Mouse (Mus musculus) regulatory T cell (primary cell): ENCODE results near the gene Rinl.

Experiments
- in situ Hi-C: fragments of 300-600 bp; cut with MboI, MseI; formaldehyde crosslinking; loops from one replicate; pipeline ENCODE4 v1.15.1; 2025; ENCODE audit warnings: high pct_unique_total_duplicates

Rinl gene

DNA sequence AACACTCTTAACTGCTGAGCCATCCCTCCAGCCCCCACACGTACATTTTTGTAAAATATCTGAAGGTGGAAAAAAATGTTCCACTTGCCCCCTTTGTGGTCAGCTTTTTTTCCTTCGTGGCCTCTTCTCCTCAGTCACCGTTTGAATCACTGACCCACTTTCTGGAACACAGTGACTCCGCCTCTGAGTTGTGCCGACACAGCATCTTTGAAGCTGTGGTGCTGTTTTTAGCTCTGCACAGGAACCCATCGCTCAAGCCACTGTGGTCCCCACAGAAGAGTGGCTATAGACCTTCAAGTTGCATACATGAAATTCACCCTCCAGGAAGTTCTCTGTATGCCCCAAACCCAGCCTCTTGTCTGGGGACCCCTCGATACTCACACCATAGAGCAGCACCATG is 7.9 kb upstream of the Rinl start:
- in situ Hi-C loops = no loop called here

DNA sequence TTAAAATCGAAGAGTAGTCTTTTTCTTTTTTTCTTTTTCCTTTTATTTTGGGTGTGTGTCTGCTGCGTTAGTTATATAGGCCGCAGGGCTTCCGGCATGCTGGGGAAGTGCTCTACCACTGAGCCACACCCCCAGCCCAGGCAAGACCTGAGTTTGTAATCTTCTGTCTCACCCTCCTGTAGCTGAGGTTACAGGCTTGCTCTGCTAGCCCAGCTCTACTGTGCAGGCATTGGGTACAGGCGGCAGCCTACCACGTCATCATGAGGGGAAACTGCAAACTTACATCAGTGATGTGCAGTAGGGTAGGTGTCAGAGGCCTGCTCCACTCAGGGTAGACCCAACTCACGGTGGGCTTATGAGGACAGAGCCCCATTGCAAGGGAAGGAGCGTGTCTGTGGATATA is 7.5 kb upstream of the Rinl start:
- in situ Hi-C loops = no loop called here

DNA sequence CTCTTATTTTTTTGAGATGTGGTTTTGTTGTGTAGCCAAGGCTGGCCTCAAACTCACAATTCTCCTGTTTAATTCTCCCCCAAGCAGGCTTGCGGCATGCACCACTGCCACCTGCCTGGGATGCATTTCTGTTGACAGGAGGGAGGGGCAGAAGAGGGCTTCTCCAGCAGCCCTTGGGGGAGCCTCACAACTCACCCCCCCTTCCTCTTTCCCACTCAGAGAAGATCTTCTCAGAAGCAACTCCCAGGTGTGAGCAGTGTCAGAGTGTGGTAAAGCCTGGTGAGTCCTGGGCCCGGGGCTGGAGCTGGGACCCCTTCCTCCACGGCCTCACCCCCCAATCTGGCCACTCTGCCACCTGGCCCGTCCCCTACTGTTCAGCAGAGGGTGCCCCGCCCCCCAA is 3.6 kb upstream of the Rinl start:
- in situ Hi-C loops = no loop called here

DNA sequence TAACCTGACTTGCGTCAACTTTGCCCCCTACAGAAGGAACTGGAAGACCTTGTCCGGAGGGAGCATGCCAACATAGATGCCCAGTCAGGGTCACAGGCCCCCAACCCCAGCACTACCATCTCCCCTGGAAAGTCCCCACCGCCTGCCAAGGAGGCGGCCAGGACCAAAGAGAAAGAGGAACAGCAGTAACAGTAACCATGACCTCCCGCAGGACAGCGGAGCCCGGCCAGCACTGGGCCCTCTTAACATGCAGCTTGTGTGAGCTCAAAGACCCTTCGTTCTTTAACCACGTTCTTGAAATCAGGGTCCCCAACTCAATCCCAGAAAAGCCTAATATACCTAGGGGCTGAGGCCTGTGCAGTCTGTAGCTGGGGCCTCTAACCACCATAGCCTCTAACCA is 885 bp upstream of the Rinl start:
- in situ Hi-C loops = no loop called here

DNA sequence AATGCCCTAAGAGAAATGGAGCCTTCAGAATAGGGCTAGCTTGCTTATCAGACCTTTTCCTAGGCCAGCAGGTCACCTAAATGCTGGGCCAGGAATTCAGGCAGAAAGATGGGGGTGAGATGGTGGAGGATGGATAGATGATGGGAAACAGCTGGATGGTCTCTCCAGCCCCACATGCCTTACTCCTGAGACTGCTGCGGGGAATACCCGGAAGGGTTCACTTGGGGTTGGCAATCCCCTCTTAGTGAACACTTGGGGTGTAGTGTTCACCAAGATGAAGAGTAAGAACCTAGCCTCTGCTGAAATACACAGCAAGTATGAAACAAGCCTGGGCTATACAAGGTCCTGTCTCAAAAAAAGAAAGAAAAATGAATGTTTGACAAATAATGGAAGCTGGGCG is 466 bp downstream of the Rinl start:
- in situ Hi-C loops = no loop called here

DNA sequence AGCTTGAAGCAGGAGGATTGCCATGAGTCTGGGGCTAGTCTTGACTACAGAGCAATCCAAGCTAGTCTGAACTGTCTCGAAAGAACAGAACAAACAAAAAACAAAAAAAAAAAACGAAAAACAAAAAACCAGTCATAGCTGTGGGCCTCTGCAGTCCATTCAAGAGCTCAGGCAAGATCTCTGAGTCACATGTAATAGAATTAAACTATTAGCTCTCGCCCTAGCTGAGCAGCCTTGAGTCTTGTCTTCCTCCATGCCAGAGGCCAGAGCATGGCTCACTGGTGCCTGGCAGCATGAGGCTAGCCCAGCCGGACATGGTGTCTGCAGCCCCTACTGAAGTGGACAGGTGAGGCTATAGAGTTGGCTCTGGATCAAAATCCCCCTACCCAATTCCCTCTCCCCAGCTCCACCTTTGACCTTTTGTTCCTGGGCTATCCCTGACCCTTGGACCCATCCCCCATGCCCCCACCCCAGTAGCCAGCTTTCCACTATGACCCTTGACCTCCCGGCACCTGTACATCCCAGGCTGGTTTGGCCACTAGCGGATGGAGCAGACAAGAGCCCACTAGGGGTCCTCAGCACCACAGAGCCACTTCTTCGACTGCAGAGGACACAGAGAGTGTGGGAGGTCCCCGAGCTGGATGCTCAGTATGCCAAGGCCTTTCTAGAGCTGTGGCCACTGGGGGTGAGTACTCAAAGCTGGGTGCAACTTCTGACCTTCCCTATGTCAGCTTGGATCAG is 1.5 kb downstream of the Rinl start:
- in situ Hi-C loops = no loop called here

DNA sequence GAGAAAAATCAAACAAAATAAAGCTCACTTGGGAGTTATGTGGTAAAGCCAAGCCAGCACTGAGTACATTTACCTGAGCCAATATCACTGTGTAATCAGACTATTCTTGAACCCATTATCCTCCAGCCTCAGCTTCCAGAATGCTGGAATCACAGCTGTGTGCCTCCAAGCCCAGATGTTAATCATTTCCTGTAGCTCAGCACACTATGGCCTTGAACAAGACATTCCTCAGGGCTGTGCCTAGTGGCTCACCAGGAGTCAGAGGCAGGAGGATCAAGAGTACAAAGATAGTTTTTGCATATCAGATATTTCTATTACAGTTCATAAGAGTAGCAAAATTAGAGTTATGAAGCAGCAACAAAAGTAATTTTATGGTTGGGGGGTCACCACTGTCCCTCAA is 2.9 kb downstream of the Rinl start:
- in situ Hi-C loops = no loop called here

DNA sequence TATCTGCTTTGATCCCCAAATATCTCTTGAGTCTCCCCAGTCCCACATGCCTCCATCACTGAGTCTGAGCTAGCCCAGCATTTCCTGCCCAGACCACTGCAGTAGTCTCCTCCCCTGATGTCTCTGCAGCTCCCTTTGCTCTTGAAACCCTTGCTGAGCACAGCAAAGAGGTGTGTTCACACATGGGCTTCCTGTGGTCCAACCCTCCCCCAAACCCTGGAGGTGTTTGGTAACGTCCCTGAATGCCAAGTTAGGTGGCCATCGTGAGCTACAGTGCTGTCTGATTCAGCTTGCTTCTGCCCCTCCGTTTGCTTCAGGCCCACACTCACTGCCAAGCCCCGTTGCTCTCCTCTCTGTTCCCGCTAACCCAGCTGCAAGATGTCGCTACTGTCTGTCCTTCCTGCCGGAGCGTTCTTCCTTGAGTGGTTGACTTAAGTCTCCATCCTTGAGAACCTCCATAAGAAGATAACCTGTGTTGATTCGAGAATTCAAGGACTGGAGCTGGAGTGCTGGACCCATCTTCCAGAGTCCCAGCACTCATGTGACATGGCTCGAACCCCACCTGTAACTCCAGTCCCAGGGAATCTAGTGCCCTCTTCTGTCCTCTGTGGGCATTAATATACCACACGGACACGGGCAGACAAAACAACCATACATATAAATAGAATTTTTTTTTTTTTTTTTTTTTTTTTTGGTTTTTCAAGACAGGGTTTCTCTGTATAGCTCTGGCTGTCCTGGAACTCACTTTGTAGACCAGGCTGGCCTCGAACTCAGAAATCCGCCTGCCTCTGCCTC is 3.8 kb downstream of the Rinl start:
- in situ Hi-C loops = no loop called here

DNA sequence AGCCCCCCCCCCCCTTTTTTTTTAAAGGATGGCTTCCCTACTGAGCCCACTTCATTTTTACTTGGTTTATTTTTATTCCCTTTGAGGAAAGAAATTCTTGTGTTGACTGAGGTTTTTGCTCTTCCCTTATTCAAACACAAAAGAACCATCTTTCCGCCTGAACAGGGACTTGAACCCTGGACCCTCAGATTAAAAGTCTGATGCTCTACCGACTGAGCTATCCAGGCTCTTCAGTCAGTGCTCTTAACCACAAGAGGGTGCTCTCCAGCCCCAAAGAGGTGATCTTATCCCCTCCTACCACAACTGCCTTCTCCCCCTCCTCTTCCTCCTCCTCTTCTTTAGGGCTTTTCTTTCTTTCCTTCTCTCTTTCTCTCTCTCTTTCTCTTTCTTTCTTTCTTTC is 5.1 kb downstream of the Rinl start:
- in situ Hi-C loops = no loop called here

DNA sequence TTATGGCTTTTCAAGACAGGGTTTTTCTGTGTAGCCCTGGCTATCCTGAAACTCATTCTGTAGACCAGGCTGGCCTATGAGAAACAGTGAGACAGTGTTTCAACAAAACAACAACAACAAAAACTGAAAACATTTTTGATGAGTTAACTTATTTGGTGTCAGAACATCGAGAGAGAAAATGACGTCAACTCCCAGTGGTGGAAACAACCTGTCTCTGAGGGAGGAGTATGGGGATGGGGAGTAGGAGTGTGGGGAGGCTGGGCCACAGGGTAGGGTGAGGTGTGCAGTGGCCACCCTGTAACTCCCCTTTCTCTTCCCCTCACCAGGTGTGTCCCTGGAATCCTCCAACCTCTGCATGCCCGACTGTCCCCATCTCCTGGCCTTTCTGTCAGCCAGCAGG is 5.7 kb downstream of the Rinl start:
- in situ Hi-C loops = no loop called here

DNA sequence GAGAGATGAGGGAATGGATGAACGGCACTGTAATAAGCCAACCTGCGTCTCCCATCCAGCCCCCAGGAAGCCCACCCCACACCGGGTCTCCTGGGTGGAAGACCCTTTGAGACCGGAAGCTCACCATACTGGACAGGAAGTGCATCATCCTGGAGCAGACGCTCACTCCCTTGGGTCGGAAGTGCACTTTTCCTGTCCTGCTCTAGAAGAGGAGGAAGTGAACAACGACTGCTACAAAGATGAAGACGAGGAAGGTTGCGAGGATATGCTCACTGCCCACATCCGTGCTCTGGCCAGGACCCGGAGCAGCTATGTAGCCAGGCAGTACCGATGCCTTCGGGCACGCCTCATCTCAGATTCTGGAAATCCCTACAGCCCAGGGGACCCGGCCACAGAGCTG is 7.1 kb downstream of the Rinl start:
- in situ Hi-C loops = loop anchor here (5.0 kb wide), 1 partner anchor 71 kb away; no protein-coding TSS in a partner anchor

DNA sequence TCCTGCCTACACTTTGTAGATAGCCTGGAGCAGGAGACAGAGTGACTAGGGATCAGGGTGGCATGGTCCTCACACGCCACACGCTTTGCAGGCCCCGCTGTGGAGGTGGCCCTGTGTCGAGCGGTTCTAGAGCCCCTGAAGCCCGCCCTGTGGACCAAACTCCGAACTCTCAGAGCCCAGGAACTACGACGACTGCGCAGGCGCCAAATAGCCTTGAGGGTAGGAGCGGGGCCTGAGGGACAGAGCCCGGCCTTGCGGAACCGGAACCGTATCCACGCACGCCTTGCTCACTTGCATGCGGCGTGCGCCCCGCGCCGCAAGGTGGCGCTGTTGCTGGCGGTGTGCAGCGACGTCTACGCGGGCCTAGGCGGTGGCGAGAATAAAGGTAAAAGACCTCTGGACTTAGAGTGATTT is 7.8 kb downstream of the Rinl start:
- in situ Hi-C loops = loop anchor here (5.0 kb wide), 1 partner anchor 71 kb away; no protein-coding TSS in a partner anchor

DNA sequence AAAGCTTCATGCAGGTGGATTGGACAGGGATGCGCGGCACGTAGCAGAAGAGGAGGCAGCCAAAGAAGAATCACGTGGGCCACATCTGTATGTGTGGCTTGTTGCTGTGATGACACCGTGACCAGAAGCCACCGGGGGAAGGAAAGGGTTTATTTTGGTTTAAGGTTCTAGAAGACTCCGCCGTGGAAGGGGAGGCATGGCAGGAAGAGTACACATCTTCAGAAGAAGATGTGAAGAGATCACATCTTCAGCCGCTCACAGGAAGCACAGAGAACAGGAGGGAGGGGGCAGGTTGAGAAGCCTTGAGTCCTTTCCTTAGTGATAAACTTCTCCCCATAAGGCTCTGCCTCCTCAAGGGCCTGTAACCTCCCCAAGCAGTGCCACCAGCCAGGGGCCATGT is 11.2 kb downstream of the Rinl start:
- in situ Hi-C loops = loop anchor here (5.0 kb wide), 1 partner anchor 67 kb away; no protein-coding TSS in a partner anchor

DNA sequence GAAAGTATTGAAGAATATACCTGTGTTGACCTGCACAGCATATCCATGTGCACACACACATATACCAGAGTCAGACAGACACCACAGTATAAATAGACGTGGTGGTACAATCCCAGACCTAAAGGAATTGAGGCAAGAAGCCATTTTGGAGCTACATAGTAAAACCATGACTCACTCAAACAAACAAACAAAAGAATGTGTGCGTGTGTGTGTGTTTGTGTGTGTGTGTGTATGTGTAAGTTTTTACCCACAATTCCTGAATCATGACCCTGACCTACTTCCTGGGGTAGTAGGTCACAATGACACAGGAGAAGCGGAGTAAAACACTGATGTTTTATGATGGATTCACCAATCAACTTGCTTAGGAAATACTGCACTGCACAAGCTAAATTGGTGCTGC is 12.7 kb downstream of the Rinl start:
- in situ Hi-C loops = no loop called here

DNA sequence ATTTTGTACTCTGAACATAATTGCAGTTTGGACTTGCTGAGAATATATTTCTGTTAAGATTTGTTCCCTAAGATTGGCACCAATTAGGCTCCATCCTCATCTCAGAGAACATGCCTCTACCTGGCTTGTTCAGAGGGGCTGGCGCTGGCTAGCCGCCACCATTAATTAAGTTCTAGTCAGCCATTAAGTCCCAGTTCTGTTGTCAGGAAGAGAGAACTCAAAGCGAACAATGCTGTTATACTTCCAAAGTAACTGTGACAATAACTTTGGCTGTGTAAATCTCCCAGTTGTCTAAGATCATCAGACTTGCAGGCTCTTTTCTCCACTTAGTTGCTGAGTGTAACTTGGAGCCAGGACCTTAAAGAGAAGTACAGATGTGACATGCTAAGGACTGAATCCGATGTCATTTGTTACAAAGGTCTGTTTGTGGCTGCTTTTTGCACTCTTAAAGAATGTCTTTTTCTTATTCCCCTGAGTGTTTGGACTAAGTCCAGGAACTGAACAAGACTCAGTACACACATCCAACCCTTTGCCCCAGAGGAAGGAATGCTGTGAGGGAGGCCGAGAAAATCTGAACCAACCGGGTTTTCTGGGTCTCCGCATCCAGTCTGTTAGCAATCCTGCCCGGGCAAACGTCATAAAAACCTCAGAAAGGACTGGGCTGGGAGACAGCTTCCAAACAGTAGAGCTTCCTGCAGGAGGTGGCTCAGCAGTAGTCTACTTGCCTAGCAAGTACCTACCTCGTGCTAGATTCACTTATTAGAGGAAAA is 13.3 kb downstream of the Rinl start:
- in situ Hi-C loops = no loop called here

DNA sequence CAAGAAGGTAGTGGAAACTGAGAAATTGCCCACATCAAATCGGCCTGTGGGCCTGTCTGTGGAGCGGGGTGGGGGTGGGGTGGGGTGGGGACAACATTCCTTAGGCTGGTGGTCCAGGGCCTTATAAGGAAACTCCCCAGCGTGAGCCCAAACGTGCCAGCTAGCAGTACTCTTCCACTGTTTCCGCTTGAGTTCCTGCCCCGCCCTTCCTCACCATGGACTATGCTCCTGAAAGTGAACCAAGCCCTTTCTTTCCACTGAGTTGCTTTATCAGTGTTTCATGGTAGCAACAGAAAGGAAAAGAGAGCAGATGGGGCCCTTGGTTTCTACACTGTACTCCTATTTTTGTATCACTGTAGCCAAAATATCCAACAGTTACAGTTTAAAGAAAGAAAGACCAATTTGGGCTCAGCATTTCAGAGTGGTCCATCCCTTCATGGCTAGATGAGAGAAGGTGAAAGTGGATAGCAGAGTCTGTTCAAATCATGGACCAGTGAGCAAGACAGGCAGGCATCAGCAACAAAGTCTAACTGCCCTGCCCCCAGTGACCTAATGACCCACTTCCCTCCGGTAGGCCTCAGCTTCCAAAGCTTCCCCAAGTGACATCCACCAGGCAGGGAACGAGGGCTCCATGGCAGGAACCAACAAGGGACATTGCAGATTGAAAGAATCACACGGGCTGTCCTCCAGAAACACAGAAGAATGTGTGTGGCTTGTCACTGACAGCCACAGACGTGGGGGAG is 14.2 kb downstream of the Rinl start:
- in situ Hi-C loops = no loop called here

DNA sequence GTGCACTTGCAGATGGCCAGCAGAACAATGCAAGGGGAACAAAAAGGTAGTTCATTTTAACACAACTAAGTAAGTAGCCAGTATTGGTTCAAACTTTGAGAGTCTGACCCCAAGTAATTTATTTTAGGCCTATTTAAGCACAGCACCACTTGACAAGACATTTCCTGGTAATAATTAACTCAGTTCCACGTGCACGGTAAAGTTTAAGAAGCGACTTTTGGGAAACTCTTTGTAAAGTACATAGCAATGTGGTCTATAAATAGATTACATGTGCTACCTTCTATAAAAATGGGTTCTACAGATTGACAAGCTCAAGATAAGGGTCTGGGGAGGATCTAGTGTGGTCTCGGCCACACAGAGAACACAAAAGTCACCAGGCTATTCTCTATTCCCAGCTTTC is 15.0 kb downstream of the Rinl start:
- in situ Hi-C loops = no loop called here

DNA sequence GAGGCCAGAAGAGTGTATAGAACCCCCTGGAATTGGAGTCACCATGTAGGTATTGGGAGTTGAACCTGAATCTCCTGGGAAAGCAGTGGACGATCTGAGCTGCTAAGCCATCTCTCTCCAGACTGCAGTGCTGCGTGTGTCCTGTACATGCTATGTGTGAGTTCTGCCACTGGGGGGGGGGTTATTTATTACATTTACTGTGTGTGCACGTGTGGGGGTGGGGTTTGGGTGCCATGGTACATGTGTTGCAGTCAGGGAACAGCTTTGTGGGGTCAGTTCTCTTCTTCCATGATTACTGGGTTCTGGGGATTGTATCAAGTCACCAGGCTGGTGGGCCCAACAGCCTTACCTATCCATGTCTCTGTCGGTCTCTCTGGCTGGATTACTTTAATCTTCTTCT is 18.1 kb downstream of the Rinl start:
- in situ Hi-C loops = loop anchor here (5.0 kb wide), 1 partner anchor 1790 kb away; the partner anchor contains the start of gene Zbtb32

DNA sequence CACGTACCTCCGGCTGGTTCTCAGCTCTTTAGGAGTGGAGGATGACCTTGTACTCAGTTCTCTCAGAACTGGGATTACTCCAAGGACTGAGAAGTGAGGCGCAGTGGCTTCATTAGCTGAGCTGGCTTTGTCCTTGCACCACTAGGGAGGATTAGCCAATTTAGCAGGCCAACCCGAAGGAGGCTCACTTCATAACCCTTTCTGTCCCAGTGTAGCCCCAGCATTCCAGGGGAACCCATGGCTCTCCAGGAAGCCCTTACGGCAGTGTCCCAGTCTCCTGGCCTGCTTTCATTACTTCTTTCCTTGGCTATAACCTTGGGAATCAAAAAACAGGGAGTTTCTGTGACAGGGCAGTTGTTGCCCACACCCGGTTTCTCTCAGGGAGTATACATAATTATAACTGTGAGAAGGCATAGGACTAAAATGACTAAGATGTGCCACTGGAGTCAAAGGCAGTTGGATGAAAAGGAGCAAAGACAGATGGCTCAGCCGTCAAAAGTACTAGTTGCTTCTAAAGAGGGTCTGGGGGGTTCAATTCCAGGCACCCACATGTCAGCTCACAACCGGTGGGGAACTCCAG is 19.0 kb downstream of the Rinl start:
- in situ Hi-C loops = loop anchor here (5.0 kb wide), 1 partner anchor 1790 kb away; the partner anchor contains the start of gene Zbtb32

DNA sequence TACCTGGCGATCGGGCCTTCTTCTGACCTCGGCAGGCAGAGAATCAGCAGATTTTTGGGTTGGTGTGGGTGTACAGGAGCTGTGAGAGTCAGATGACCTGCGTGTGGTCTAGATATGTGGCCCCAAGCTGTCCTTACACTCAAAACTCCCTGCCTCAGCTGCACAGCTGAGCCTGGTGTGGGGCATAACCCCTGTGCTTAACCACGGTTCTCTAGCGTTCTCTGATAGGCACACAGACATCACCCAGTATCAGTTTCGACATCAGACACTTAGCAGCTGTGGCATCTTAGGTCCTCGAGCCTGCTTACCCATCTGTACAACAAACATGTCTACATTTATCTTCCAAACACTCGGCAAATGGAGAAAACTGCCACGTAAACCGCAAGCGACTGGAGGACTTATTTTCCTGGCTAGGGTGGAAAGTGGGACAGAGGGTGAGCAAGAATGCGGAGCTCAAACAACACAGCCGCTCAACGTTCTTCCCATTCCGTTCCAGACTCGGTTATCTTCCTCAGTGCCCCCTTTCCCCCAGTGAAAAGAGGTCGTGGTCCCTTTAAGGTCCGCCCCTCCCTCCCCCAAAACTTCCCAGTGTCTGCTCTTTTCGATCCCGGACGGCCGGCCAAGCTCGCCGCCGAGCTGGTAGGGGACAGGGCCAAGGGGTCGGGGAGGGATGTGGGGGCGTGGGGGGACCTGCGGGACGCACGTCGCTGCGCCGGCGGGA is 19.6 kb downstream of the Rinl start, which contains the start of gene Hnrnpl:
TSS of gene Hnrnpl (plus strand) at position 321 of the 721 bp plus-strand sequence.
- in situ Hi-C loops = loop anchor here (5.0 kb wide), 1 partner anchor 1789 kb away; the partner anchor contains the start of gene Zbtb32
